Mouse (Mus musculus) urinary bladder, adult 18-20 months (tissue): Measurements from ENCODE around the gene AC134908.4.
A peak's percentile ranks its signal among the peaks of the same experiment; 100 is the strongest.
"Not testable (repeated sequence)": the region's sequence is repeated elsewhere in the genome, so short reads cannot be mapped to it uniquely, and the experiment has no call there.

Source experiments
- DNase-seq, 2 experiments: peaks; one replicate each; pipeline ENCODE4 v3.0.0; 2022; ENCODE audit warnings: low spot score in 2 of 2, mixed read lengths in 2 of 2

Gene AC134908.4

GRCm38 (mm10) chr17:25808789-25809605 is 13.5 kb upstream of the AC134908.4 start, which contains the start of gene Fbxl16:
Fbxl16 (plus strand) TSS chr17:25809085.
- DNase-seq, result no peak

DNA sequence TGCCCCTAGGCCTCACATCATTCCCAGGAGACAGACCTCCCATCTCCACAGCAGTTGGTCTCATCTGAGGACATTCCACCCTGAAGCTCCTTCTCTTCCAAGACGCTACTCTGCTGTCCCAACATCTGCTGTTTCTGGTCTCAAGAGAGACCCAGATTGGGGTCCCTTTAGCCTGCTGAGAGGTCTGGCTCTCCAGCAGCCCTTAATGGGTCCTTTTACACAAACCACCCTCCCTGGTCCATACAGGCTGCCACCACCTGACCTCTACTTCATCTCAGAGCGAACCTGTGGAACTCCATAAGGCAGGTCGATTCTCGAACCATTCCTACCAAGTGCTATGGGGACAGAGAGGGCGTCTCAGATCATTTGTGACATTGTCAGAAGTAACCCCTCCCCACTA is 12.6 kb upstream of the AC134908.4 start:
- DNase-seq, result no peak

- not testable (repeated sequence) for DNase-seq
Measured at GRCm38 (mm10) chr17:25807452-25807851, 12.0 kb upstream of the AC134908.4 start.

- no peak for DNase-seq
Measured at GRCm38 (mm10) chr17:25806507-25806906, 11.0 kb upstream of the AC134908.4 start.

DNA sequence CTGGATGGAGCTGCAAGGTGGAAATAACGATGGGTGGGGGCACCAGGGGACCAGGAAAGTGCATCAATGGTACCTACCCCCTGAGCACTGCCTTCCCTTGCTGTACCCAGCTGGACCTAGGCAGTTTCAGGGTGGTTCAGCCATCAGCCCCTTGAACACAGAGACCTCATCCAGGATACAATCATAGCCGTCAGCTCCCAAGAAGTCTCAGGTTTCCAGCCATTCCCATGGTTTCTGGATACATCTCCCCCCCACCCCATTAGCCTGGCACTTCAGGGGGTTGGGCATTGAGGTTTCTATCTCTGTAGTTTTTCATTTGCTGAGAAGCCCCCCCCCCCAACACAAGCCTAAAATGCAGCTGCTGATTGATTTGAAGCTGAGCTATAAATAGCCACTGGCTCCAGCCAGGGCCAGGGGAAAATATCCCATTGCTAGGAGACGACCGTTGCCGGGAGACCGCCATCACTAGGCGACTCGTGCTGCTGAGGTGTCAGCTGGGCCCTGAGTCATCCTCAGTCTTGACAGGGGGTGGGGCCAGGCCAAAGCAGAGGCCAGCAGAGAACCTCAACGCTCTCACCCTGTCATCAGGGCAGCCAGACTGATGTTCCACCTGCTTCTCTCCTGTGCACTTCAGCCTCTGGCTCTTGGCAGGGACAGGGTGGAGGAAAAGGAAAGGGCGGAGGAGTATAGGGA is 7.5 kb upstream of the AC134908.4 start:
- DNase-seq, result no peak

DNA sequence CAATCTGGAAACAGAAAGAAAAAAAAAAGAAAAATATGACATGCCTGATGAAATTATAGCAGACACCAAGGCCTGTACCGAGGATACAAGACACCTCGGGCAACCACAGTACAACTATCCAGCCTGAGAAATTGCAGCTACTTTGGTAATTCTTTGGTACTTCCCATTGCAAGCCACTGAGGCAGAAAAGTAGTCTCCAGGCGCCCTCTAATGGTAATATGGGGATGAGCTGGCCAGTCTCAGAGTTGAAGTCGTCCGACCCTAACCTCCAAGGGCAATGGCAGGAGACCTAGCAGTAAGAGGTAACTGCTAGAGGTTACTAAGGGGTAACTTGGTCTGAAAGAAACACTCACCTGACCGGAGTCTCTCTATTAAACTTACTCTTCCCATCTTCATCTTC is 5.6 kb upstream of the AC134908.4 start:
- DNase-seq, result peak in 1 of 2 experiments; percentile 39

- peak; percentile 74 to 82 for DNase-seq
Measured at GRCm38 (mm10) chr17:25796951-25797369, 1.5 kb upstream of the AC134908.4 start, which contains the start of gene Metrn. Metrn (minus strand) TSS chr17:25797136.

DNA sequence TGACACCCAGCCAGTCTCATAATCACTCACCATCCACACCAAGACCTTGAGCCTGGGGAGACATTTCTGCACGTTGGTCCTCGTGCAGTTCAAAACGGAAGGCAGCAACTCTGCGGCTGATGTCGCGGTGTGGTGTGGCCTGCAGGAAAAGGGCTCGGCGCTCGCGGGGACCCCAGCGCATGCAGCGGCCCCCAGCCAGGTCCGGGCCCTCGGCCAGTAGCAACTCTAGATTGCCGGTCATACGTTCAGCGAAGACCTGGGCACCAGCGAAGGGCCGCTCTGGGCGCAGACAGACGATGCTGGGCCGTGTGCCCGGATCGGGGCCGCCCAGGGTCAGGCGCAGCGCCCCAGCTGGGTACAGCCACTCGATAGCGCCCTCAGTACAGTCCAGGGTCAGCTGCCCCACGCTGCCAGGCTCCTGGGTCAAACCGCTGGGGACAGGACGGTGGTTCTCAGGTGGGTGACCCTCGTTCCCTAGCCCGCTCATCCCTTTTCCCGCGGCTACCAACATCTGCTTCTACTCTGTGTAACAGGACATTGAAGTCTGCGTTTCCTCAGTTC is 832 bp upstream of the AC134908.4 start:
- DNase-seq, result no peak

DNA sequence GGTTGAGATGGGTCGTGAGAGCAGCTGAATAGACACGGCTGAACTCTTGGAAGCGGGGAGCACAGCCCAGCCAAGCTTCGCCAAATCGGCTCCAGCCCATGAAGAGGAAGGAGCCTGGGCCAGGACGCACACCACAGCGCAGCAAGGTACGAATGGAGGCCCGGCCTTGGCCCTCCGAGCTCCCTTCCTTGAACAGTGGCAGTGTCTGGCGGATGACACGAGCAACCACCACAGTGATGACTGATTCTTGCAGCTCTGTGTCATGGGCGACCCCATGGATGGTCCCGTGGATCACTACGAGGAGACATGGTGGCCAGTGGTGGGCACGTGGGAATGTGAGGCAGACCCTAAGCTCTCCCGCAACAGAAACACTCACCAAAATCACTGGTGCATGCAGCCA is 461 bp downstream of the AC134908.4 start:
- DNase-seq, result no peak

DNA sequence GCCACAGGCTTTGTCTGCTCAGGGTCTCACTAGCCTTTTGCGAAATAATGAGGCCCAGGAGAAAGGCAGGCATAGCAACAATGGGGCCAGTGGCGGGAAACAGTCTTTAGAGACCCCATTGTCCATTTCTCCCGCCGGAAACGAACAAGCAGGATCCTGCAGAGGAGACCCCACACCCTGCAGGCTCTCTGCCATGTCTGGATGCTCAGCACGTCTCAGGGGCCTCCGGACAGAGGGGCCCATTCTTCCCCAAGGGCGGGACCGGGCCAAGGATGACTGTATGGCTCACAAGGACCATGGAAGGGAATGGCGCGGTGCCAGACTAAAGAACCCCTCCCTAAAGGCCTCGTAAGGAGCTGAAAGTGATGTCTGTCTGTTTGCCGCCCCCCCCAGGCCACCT is 1.3 kb downstream of the AC134908.4 start:
- no peak for DNase-seq

DNA sequence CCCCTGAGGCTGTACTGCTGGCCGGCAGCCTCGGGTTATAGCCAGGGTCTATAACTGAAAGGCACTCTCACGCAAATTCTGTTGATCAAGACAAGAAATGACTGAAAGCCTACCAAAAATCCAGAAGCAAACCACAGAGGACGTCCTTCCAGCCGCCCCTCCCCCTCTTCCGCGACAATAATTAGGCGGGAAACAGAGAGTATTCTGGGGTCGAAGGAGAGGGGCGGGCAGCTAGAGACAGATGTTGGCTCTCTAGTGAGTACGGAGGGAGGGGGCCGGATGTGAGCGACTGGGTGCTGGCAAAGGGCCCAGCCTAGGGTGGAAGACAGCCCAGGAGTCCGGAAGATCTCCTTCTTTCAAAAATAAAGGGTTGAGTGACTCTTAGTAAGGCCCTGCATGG is 2.8 kb downstream of the AC134908.4 start, which contains the start of gene Fam173a:
Gene Fam173a (minus strand): TSS at position 287 of the 400 bp plus-strand sequence.
- DNase-seq, result peak in 1 of 2 experiments; percentile 43

GRCm38 (mm10) chr17:25791843-25792527 is 3.5 kb downstream of the AC134908.4 start:
- DNase-seq, result peak; percentile 74 to 87

DNA sequence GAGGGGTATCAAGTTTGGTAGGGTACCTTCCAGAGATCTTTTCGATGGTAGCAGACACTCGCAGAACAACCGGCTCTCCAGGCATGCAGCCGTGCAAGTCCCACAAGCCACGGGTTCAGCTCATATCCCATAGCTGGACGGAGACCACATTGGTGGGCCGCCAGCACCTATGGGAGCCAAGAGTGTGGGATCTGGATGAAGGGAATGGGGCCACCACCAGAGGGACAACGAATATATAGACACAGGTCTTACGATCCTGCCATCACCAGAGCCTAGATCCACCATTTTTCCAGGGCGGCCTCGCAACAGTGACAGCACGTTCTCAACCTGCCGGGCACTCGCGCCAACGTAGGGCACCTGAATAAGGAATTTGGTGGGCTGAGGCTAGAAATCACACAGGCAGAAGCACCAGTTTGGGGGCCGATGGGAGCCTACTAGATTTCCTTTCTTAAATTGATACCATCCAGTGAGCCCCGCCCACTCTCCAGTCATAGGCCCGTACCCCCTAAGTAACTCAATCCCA is 4.1 kb downstream of the AC134908.4 start:
- DNase-seq, result no peak

DNA sequence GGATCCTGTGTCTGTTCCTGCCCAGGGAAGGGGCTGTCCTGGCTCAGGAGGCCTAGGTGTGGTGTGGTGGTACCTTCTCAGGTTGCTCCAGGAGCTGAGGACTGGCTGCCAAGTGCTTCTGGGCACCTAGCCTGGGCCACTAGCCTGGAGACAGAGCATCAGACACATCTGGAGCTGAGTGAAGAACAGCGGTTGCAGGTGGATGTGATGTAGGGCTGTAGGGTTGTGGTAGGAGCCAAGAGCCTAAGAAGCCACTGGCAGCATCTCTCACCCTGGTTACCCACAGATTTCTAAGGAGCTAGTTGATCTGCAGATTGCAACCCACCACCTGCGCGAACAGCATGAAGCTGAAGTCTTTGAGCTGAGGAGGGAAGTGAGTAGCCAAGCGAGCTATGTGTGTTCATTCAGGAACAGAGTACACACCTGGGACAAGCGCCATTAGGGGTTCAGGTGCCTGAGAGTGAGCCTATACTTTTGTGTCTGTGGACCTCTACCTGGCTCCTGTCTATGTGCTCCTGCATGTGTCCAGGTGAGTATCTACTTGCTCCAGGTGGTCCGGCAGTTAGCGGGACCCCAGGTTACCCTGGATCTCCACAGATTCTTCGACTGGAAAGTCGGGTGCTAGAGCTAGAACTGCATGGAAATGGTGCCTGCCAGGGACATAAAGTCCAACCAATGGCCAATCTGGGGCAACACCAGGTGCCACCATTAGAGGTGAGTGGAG is 8.5 kb downstream of the AC134908.4 start:
- no peak for DNase-seq

GRCm38 (mm10) chr17:25786280-25786679 is 9.2 kb downstream of the AC134908.4 start, which contains the start of gene Ccdc78:
Ccdc78 (plus strand) TSS chr17:25786580.
- DNase-seq, result no peak

DNA sequence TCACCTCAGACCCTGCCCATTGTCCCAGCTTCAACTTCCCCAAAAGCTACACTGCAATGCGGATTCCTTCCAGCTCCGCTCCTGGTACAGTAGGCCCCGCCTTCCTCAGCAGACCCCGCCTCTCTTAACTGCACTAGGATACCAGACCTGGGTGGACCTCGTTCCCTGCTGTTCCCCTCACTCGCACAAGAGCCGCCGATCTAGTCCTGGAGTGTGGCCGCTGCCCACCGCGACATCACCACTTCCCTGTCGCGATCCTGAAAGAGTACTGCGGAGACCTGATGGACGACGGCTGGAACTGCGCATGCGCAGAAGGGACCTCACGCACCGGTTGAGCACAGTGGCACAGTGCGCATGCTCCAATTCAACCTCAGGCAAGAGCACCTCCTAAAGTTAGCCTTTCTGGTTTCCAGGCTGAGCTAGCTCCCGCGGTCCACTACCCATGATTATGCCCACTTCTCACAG is 10.1 kb downstream of the AC134908.4 start, which contains the start of gene Haghl:
Gene Haghl (minus strand): TSS at position 393 of the 465 bp plus-strand sequence.
- DNase-seq, result peak; percentile 90 to 94

DNA sequence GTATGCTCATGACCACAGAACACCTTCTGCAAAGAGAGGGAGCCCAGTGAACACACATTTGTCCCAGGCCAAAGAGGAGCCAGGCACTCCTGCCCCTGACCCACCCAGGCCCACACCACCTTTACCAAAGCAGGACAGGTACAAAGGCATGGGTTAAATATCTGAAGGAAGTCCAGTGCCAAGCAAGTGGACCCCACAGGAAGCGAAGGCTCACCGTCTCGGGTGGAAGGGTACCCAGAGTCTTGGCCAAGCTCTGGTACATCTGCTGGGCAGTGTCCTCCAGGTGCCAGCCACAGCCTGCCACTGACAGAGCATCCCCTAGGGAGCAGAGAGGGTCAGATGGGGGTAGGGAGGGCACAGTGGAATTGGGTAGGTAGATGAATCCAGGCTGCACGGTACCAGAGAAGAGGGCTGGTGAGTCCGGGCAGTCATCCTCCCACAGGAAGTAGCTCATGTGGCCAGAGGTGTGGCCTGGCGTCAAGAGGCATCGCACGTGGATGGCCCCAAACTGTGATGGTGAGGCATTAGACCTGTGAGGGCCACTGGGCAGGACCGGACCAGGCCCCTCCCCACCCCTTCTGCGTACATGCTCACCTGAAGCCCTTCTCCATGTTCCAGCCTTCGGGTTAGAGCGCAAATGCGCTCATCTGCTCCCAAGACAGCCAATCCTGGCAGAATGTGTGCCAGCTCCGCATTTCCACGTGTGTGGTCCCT is 11.4 kb downstream of the AC134908.4 start:
- no peak for DNase-seq

GRCm38 (mm10) chr17:25783086-25783485 is 12.4 kb downstream of the AC134908.4 start:
- no peak for DNase-seq

DNA sequence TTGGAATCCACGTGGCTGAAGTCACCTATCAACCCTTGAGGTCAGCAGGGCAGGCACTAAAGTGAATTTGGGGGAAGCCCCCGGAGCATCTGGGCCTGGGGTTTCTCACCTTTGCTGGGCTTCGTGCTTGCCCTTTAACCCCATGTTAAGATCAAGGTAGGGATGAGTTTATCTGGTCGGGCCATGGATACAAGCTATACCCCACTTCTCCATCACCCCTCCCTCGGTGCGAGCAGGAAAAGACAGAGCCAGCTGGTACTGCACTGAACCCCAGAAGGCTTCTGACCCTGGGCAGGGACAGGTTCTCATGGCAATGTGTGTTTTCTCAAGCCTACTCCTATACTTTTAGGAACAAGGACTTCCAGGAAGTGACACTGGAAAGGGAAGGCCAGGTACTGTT is 14.1 kb downstream of the AC134908.4 start:
- no peak for DNase-seq

GRCm38 (mm10) chr17:25777948-25778347 is 17.5 kb downstream of the AC134908.4 start:
- no peak for DNase-seq
